ENCODE assay signal across 8 mouse cellular contexts in genomic region chr8:120505082-120505511, GRCm38 (mm10).
DNase-seq lines count a peak whose midpoint lies in the region; ATAC-seq and TF ChIP-seq lines count a peak whose summit lies in the region.

No protein-coding gene starts in this region.

- DNase-seq in heart, adult 18-20 months = peak; percentile 43 to 57
- no peak for DNase-seq in heart, postnatal 4 days
- DNase-seq in liver, embryonic 14.5 days (ENCODE audit: low read depth in 3 of 3, low spot score in 3 of 3) = no peak
- no peak for DNase-seq in left cerebral cortex, postnatal 36 days (ENCODE audit: low spot score in 2 of 2)
- no peak for DNase-seq in gastrocnemius, postnatal 14 days

- ATAC-seq in forebrain, embryonic 16.5 days = peak; percentile 50
- ATAC-seq in liver, embryonic 14.5 days (ENCODE audit: insufficient read depth) = no peak
- ATAC-seq in stomach, embryonic 16.5 days (ENCODE audit: insufficient read depth, low FRiP score) = no peak

- H3K27ac ChIP-seq in brown adipose tissue, adult 24 weeks (replicated peaks; ENCODE audit: low read depth, low read length) = peak overlapping the region; percentile 64
- H3K27ac ChIP-seq in forebrain, embryonic 16.5 days (ENCODE audit: low read length) = peak overlapping the region; percentile 86
- H3K27ac ChIP-seq in liver, embryonic 14.5 days = no peak overlapping the region
- H3K27ac ChIP-seq in stomach, embryonic 16.5 days (ENCODE audit: low read length) = peak overlapping the region; percentile 39

- H3K9ac ChIP-seq in forebrain, embryonic 16.5 days (replicated peaks; ENCODE audit: low read depth, low read length) = peak overlapping the region; percentile 63
- H3K9ac ChIP-seq in liver, embryonic 14.5 days (replicated peaks) = 0 out of 2 replicates have a peak overlapping the region, but pooled peaks have one; percentile 29
- peak overlapping the region; percentile 37 for H3K9ac ChIP-seq in stomach, embryonic 16.5 days (ENCODE audit: low read length)

- H3K4me1 ChIP-seq in brown adipose tissue, adult 24 weeks (ENCODE audit: control insufficient read depth, insufficient read depth, insufficient read length, low read length) = peaks cover 51% of the 10 kb centered on the region
- H3K4me1 ChIP-seq in forebrain, embryonic 16.5 days (replicated peaks; ENCODE audit: control insufficient read depth, insufficient read depth, low read length) = peaks cover 89% of the 10 kb centered on the region
- peaks cover 39 to 46% of the 10 kb centered on the region in 2 experiments for H3K4me1 ChIP-seq in liver, embryonic 14.5 days (replicated peaks; ENCODE audit: control insufficient read depth in 2 of 2, insufficient read depth in 2 of 2, low read length in 1 of 2)
- peaks cover 74% of the 10 kb centered on the region for H3K4me1 ChIP-seq in stomach, embryonic 16.5 days (ENCODE audit: control insufficient read depth, insufficient read depth, low read length)

- TF ChIP-seq CTCF in liver, embryonic 14.5 days (IDR thresholded peaks at IDR 0.05; ENCODE audit: low read depth) = no peak

- WGBS in forebrain, embryonic 16.5 days = 0% methylated on average over 19 of the region's 19 CpGs
- 23% methylated on average over 19 of the region's 19 CpGs for WGBS in liver, embryonic 14.5 days (ENCODE audit: insufficient replicate concordance)
- 16% methylated on average over 19 of the region's 19 CpGs for WGBS in stomach, embryonic 16.5 days

- H3K36me3 ChIP-seq in forebrain, embryonic 16.5 days (ENCODE audit: control insufficient read depth, insufficient read depth) = no peaks in the 10 kb centered on the region
- H3K36me3 ChIP-seq in liver, embryonic 14.5 days (replicated peaks; ENCODE audit: control insufficient read depth, insufficient read depth, low read depth) = no peaks in the 10 kb centered on the region; the same call in 1 of the 2 replicates
- no peaks in the 10 kb centered on the region for H3K36me3 ChIP-seq in stomach, embryonic 16.5 days (ENCODE audit: control insufficient read depth, insufficient read depth, low read length)

- intact Hi-C loops in left cerebral cortex, postnatal 36 days (cut with DNase I) = no loop called here
- intact Hi-C loops in gastrocnemius, postnatal 14 days (cut with DNase I; ENCODE audit: low total_unique reads) = no loop called here

- no peaks in the 10 kb centered on the region for H3K9me3 ChIP-seq in forebrain, embryonic 16.5 days (ENCODE audit: control insufficient read depth, low read length)
- no peaks in the 10 kb centered on the region for H3K9me3 ChIP-seq in liver, embryonic 14.5 days (ENCODE audit: control insufficient read depth, low read length)
- H3K9me3 ChIP-seq in stomach, embryonic 16.5 days (replicated peaks; ENCODE audit: control insufficient read depth, low read length) = no peaks in the 10 kb centered on the region

- TF ChIP-seq EP300 in liver, embryonic 14.5 days (IDR thresholded peaks at IDR 0.05; ENCODE audit: low read depth) = no peak

- H3K4me2 ChIP-seq in forebrain, embryonic 16.5 days (ENCODE audit: low read length) = peak overlapping the region; percentile 63
- peak overlapping the region; percentile 46 for H3K4me2 ChIP-seq in liver, embryonic 14.5 days (ENCODE audit: low read depth)
- H3K4me2 ChIP-seq in stomach, embryonic 16.5 days (ENCODE audit: low read depth, low read length) = peak overlapping the region; percentile 40

- peak overlapping the region; percentile 42 for H3K4me3 ChIP-seq in brown adipose tissue, adult 24 weeks (ENCODE audit: insufficient read depth, low read depth, low read length)
- H3K4me3 ChIP-seq in forebrain, embryonic 16.5 days (replicated peaks; ENCODE audit: low read length) = peak overlapping the region; percentile 33
- H3K4me3 ChIP-seq in liver, embryonic 14.5 days (ENCODE audit: insufficient read depth in 1 of 2, low read depth in 2 of 2, low read length in 2 of 2) = 0 out of 4 replicates have a peak overlapping the region, but pooled peaks of 1 of the 2 experiments have one; percentile 26
- 0 out of 2 replicates have a peak overlapping the region, but pooled peaks have one; percentile 2 for H3K4me3 ChIP-seq in stomach, embryonic 16.5 days (replicated peaks; ENCODE audit: low read length)

- H3K27me3 ChIP-seq in forebrain, embryonic 16.5 days (replicated peaks; ENCODE audit: control insufficient read depth, insufficient read depth, low read length) = no peaks in the 10 kb centered on the region
- no peaks in the 10 kb centered on the region for H3K27me3 ChIP-seq in liver, embryonic 14.5 days (ENCODE audit: control insufficient read depth, insufficient read depth, low read length)
- H3K27me3 ChIP-seq in stomach, embryonic 16.5 days (ENCODE audit: control insufficient read depth, insufficient read depth, low read length) = no peaks in the 10 kb centered on the region

Comparison
In these comparisons a context has a peak if more than half of its experiments do, and no peak if none do; other contexts are left out.
1. DNase-seq: peak in heart, adult 18-20 months (2 of 2); none in heart, postnatal 4 days (single experiment), liver, embryonic 14.5 days (0 of 3), left cerebral cortex, postnatal 36 days (0 of 2) and gastrocnemius, postnatal 14 days (single experiment).
2. Peak in every context shown above with its lines, with median percentiles within 50 percentile points of each other: H3K4me2 ChIP-seq and H3K9ac ChIP-seq.